Mouse (Mus musculus) liver, postnatal 0 days (tissue): ENCODE measurements around the gene Fem1a.

ENCODE experiments used
- CTCF ChIP-seq: sonication (generic); IDR thresholded peaks from 2 replicates; pipeline ENCODE4 v1.5.1; 2016; ENCODE audit warnings: antibody characterized with exemption, low read depth
- EP300 ChIP-seq: IDR thresholded peaks from 2 replicates; pipeline ENCODE4 v1.6.1; 2016; ENCODE audit warnings: antibody characterized with exemption, low read depth, mild to moderate bottlenecking

- TF ChIP-seq CTCF (no peak), EP300 (no peak)
Measured at GRCm38 (mm10) chr17:56269153-56269630, 12.6 kb downstream of the Fem1a start.
